Mouse (Mus musculus) midbrain, embryonic 12.5 days (tissue): ENCODE measurements around the gene Serpina11. TPM values are rescaled to one million over a fixed set of nuclear protein-coding genes. Genes with fewer than 3 reads are reported as not detected.

Source experiments
- ATAC-seq: fragments of 200-750 bp; cut with Nextera tagmentation; 2 replicates; pipeline ENCODE4 v1.8.0; 2017; ENCODE audit warnings: low read depth, moderate TSS enrichment, moderate library complexity; ENCODE audit not compliant: low FRiP score
- H3K27ac ChIP-seq: fragments of 300-500 bp; sonication (generic); replicated peaks from 2 replicates; pipeline ENCODE4 v1.5.1; 2016; ENCODE audit warnings: mild to moderate bottlenecking
- H3K27me3 ChIP-seq: fragments of 300-500 bp; sonication (generic); 2 replicates; pipeline ENCODE4 v1.6.1; 2016; ENCODE audit warnings: mild to moderate bottlenecking
- H3K36me3 ChIP-seq: fragments of 300-500 bp; sonication (generic); 2 replicates; pipeline ENCODE4 v1.6.1; 2016
- H3K4me1 ChIP-seq: fragments of 300-500 bp; sonication (generic); 2 replicates; pipeline ENCODE4 v1.6.1; 2016
- H3K4me2 ChIP-seq: fragments of 300-500 bp; sonication (generic); replicated peaks from 2 replicates; pipeline ENCODE4 v1.6.1; 2016; ENCODE audit warnings: mild to moderate bottlenecking, moderate library complexity
- H3K4me3 ChIP-seq: fragments of 300-500 bp; sonication (generic); 2 replicates; pipeline ENCODE4 v1.5.1; 2016; ENCODE audit warnings: mild to moderate bottlenecking
- H3K9ac ChIP-seq: fragments of 300-500 bp; sonication (generic); replicated peaks from 2 replicates; pipeline ENCODE4 v1.6.1; 2016; ENCODE audit warnings: mild to moderate bottlenecking, moderate library complexity
- H3K9me3 ChIP-seq: fragments of 300-500 bp; sonication (generic); 2 replicates; pipeline ENCODE4 v1.6.1; 2016; ENCODE audit warnings: mild to moderate bottlenecking
- WGBS: fragments of 180-500 bp; shearing (Covaris S2); methylation state at CpG from one replicate; pipeline ENCODE4 v1.1.7; 2016; 5-methylcytosine and 5-hydroxymethylcytosine counted together
- polyA plus RNA-seq: library from polyadenylated mRNA; unstranded; fragments of >200 nt; fragmentation: Nextera tagmentation; extraction: Ambion mirVana; gene quantifications from 2 replicates; pipeline ENCODE4 v1.2.1, GENCODE M21; 2016

The Serpina11 gene
- polyA plus RNA-seq, 1 experiment from 2014 or later: not detected

- Histone ChIP-seq H3K36me3 (no peaks in the 10 kb centered on the region), H3K9me3 (no peaks in the 10 kb centered on the region), H3K9ac (no peak overlapping the region), H3K4me1 (no peaks in the 10 kb centered on the region), H3K4me2 (no peak overlapping the region), H3K27ac (no peak overlapping the region), H3K4me3 (no peak overlapping the region), H3K27me3 (no peaks in the 10 kb centered on the region)
- 39% methylated on average over 5 of the region's 5 CpGs for WGBS
- no peak for ATAC-seq
Measured at GRCm38 (mm10) chr12:103995292-103996072, 5.7 kb upstream of the Serpina11 start.

GRCm38 (mm10) chr12:103992945-103993344 is 3.2 kb upstream of the Serpina11 start:
- no peak overlapping the region for H3K4me3 ChIP-seq
- no peaks in the 10 kb centered on the region for H3K27me3 ChIP-seq
- H3K4me1 ChIP-seq: no peaks in the 10 kb centered on the region
- H3K4me2 ChIP-seq: no peak overlapping the region
- ATAC-seq: no peak
- no peaks in the 10 kb centered on the region for H3K9me3 ChIP-seq
- 83% methylated on average over 7 of the region's 7 CpGs for WGBS
- no peak overlapping the region for H3K9ac ChIP-seq
- H3K27ac ChIP-seq: no peak overlapping the region
- H3K36me3 ChIP-seq: no peaks in the 10 kb centered on the region

DNA sequence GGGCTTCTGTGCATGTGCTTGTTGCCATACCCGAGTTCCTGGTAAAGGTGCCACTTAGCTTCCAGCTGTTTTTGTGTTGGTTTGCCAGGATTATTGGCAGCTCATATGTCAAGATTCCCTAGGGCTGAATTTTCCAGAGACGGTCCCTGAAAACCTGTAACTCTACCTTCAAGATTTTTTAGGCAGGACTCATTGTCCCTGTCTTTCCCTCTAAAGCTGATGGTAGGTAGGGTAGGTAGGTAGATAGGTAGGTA is 316 bp downstream of the Serpina11 start:
- 76% methylated on average over 2 of the region's 2 CpGs for WGBS
- no peak for ATAC-seq

DNA sequence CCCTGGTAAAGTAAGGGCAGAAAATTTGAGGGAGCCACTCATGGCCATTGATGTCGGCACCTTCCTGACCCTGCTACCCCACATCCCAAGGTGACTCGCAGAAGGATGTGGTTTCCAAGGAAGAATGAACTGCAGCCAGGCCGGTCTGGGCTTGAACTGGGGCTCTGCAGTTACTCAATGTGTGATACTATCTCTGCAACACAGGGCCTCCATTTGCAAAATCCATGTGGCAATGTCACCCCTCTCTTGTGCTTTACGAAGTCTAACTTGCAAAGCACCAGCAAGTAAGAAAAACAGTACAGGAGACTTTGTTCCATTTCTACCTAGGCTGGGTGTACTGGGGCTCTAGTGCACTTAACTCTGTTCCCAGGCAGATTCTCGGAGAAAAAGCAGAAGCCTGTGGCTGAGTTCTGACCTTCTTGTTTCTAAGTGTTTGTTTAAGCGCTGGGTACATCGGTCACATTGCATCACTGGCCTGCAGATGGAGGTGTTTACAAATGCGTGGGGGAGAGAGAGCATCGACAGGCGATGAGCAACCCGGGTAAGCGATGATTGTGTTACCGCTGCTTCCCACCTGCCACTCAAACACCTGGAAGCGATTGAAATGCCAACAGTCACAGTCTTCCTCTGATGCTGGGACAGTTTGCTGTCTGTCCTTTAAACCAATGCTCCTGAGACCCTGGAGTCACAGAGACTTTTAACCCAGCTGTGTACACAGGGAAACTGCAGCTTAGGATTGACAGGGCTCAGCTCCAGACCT is 823 bp downstream of the Serpina11 start:
- WGBS: 68% methylated on average over 14 of the region's 14 CpGs
- ATAC-seq: no peak
- Histone ChIP-seq H3K27ac (no peak overlapping the region), H3K4me2 (no peak overlapping the region), H3K4me1 (no peaks in the 10 kb centered on the region), H3K36me3 (no peaks in the 10 kb centered on the region), H3K4me3 (no peak overlapping the region), H3K27me3 (no peaks in the 10 kb centered on the region), H3K9me3 (no peaks in the 10 kb centered on the region), H3K9ac (no peak overlapping the region)

More for the DNA sequence above, 316 bp downstream of the Serpina11 start:
- Histone ChIP-seq H3K9ac (no peak overlapping the region), H3K4me2 (no peak overlapping the region), H3K27ac (no peak overlapping the region), H3K4me3 (no peak overlapping the region), H3K36me3 (no peaks in the 10 kb centered on the region), H3K4me1 (no peaks in the 10 kb centered on the region), H3K27me3 (no peaks in the 10 kb centered on the region), H3K9me3 (no peaks in the 10 kb centered on the region)

DNA sequence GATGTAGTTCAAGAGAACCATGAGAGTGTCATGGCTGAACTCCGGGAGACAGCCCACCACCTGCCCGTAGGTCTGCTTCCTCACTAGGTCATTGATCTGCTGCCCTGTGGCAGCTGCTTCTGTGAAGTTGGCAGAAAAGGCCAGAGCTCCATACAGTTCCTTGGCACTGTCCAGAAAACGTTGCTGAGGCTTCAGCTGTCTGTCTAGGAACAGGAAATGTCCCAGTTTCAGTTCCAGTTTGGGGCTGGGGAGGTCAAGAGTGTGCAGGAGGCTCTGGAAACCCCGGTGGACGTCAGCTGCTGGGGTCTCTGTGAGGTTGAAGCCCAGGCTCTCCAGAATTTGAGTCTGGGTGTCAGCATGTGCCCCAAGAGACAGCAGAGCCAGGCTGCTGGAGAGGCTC is 3.9 kb downstream of the Serpina11 start:
- no peak overlapping the region for H3K4me3 ChIP-seq
- no peaks in the 10 kb centered on the region for H3K36me3 ChIP-seq
- no peaks in the 10 kb centered on the region for H3K9me3 ChIP-seq
- H3K4me2 ChIP-seq: no peak overlapping the region
- no peak overlapping the region for H3K27ac ChIP-seq
- no peak overlapping the region for H3K9ac ChIP-seq
- H3K27me3 ChIP-seq: no peaks in the 10 kb centered on the region
- 76% methylated on average over 5 of the region's 5 CpGs for WGBS
- no peak for ATAC-seq
- no peaks in the 10 kb centered on the region for H3K4me1 ChIP-seq

GRCm38 (mm10) chr12:103984935-103985334 is 4.8 kb downstream of the Serpina11 start:
- Histone ChIP-seq H3K4me1 (no peaks in the 10 kb centered on the region), H3K36me3 (no peaks in the 10 kb centered on the region), H3K9ac (no peak overlapping the region), H3K4me3 (no peak overlapping the region), H3K9me3 (no peaks in the 10 kb centered on the region), H3K27me3 (no peaks in the 10 kb centered on the region), H3K4me2 (no peak overlapping the region), H3K27ac (no peak overlapping the region)
- 63% methylated on average over 4 of the region's 4 CpGs for WGBS
- no peak for ATAC-seq

DNA sequence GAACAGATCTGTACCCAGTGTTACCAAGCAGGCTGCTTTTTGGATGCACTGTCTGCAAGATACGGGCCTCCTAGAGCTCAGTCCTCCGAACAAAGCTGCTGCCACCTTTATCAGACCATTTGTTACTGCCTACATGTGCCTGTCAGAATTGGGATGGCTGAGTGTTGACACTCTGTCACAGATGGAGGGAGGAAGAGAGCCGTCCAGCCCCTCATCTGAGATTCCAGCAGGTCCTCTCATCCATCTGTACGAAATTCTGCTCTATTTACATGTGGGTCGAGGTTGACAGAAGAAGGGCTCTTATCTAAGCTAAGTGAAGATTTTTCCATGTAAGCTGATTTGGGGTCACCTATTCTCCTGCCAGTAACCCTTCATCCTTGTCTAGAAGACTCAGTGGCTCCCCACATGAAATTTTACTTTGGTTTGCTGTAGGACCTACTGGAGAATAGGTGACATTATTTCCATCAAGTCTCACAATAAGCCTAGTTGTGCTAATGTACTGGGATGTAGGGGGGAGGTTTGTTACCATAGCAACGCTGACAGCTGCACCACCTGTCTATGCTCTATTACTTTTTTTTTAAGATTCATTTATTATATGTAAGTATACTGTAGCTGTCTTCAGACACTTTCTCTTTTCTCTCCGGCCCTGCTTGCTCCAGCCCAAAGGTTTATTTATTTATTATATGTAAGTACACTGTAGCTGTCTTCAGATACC is 8.0 kb downstream of the Serpina11 start:
- H3K9me3 ChIP-seq: no peaks in the 10 kb centered on the region
- no peaks in the 10 kb centered on the region for H3K4me1 ChIP-seq
- no peak overlapping the region for H3K4me3 ChIP-seq
- no peaks in the 10 kb centered on the region for H3K36me3 ChIP-seq
- no peak for ATAC-seq
- no peaks in the 10 kb centered on the region for H3K27me3 ChIP-seq
- H3K9ac ChIP-seq: no peak overlapping the region
- 84% methylated on average over 7 of the region's 7 CpGs for WGBS
- no peak overlapping the region for H3K27ac ChIP-seq
- H3K4me2 ChIP-seq: no peak overlapping the region

DNA sequence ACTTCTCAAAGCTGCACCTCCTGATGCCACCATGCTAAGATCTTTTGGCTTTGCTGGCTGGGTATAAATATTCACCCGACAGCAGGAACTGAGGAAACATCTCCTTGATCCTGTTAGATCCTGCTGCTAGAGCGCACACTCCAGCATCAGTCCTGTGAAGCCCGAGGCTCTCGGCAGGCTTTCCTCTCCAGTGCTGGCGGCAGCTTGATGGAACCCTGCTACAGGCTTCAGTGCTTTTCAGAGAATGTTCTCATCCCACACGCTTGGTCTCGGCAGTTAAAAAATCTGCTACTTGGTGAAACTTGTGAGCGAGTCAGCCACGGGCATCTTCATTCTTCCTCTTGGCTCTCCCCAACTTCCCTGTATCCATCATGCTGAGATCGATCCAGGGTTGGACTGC is 11.5 kb downstream of the Serpina11 start:
- no peak overlapping the region for H3K9ac ChIP-seq
- no peak overlapping the region for H3K4me3 ChIP-seq
- H3K4me2 ChIP-seq: no peak overlapping the region
- no peak for ATAC-seq
- no peaks in the 10 kb centered on the region for H3K27me3 ChIP-seq
- H3K36me3 ChIP-seq: no peaks in the 10 kb centered on the region
- H3K4me1 ChIP-seq: no peaks in the 10 kb centered on the region
- WGBS: 93% methylated on average over 10 of the region's 10 CpGs
- no peak overlapping the region for H3K27ac ChIP-seq
- no peaks in the 10 kb centered on the region for H3K9me3 ChIP-seq

GRCm38 (mm10) chr12:103977846-103978245 is 11.9 kb downstream of the Serpina11 start:
- Histone ChIP-seq H3K4me3 (no peak overlapping the region), H3K36me3 (no peaks in the 10 kb centered on the region), H3K4me1 (no peaks in the 10 kb centered on the region), H3K9ac (no peak overlapping the region), H3K27me3 (no peaks in the 10 kb centered on the region), H3K27ac (no peak overlapping the region), H3K9me3 (no peaks in the 10 kb centered on the region), H3K4me2 (no peak overlapping the region)
- ATAC-seq: no peak
- WGBS: 37% methylated on average over 5 of the region's 5 CpGs

DNA sequence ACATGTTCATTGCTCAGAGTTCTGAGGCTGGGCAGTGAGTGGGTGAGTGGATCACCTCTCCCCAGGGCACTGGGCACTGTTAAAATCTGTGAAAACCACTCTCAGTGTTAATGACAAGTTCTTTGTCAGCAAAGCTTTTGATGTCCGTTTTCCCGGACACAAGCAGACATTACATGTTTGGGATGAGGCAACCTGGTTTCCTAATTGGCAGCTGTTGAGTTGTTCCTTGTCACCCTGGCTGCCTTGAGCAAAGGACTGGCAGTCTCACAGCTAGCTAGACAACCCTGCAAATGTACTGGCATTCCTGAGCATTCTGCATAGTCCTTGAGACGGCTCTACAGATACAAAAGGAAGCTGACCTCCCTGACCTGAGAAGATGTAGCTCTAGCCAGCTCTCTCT is 12.7 kb downstream of the Serpina11 start:
- Histone ChIP-seq H3K27ac (no peak overlapping the region), H3K4me3 (no peak overlapping the region), H3K9ac (no peak overlapping the region), H3K4me1 (no peaks in the 10 kb centered on the region), H3K36me3 (no peaks in the 10 kb centered on the region), H3K9me3 (no peaks in the 10 kb centered on the region), H3K27me3 (no peaks in the 10 kb centered on the region), H3K4me2 (no peak overlapping the region)
- 44% methylated on average over 3 of the region's 3 CpGs for WGBS
- ATAC-seq: no peak

GRCm38 (mm10) chr12:103971080-103971479 is 18.7 kb downstream of the Serpina11 start:
- 0 out of 2 replicates have a peak, but pooled peaks cover 14% of the 10 kb centered on the region for H3K9me3 ChIP-seq
- no peak overlapping the region for H3K27ac ChIP-seq
- no peak overlapping the region for H3K4me3 ChIP-seq
- H3K27me3 ChIP-seq: no peaks in the 10 kb centered on the region
- H3K4me1 ChIP-seq: no peaks in the 10 kb centered on the region
- H3K4me2 ChIP-seq: no peak overlapping the region
- WGBS: 97% methylated on average over 4 of the region's 4 CpGs
- H3K36me3 ChIP-seq: no peaks in the 10 kb centered on the region
- H3K9ac ChIP-seq: no peak overlapping the region
- no peak for ATAC-seq

- H3K36me3 ChIP-seq: no peaks in the 10 kb centered on the region
- H3K4me1 ChIP-seq: no peaks in the 10 kb centered on the region
- H3K4me3 ChIP-seq: no peak overlapping the region
- WGBS: 92% methylated on average over 9 of the region's 9 CpGs
- ATAC-seq: no peak
- H3K4me2 ChIP-seq: no peak overlapping the region
- H3K27ac ChIP-seq: no peak overlapping the region
- H3K9me3 ChIP-seq: 0 out of 2 replicates have a peak, but pooled peaks cover 14% of the 10 kb centered on the region
- H3K9ac ChIP-seq: no peak overlapping the region
- H3K27me3 ChIP-seq: no peaks in the 10 kb centered on the region
Measured at GRCm38 (mm10) chr12:103969577-103970116, 20.1 kb downstream of the Serpina11 start.
